Mouse (Mus musculus) frontal cortex, postnatal 14 days (tissue): ENCODE data around the gene Cuedc2.
A peak's percentile ranks its signal among the peaks of the same experiment; 100 is the strongest.

Experiments
- DNase-seq, 2 experiments: peaks; one replicate each; pipeline ENCODE4 v3.0.0; 2022; ENCODE audit warnings: low spot score in 2 of 2

Gene Cuedc2

GRCm38 (mm10) chr19:46321101-46321943 is 17.2 kb downstream of the Cuedc2 start:
- peak in 1 of 2 experiments; percentile 4 for DNase-seq

DNA sequence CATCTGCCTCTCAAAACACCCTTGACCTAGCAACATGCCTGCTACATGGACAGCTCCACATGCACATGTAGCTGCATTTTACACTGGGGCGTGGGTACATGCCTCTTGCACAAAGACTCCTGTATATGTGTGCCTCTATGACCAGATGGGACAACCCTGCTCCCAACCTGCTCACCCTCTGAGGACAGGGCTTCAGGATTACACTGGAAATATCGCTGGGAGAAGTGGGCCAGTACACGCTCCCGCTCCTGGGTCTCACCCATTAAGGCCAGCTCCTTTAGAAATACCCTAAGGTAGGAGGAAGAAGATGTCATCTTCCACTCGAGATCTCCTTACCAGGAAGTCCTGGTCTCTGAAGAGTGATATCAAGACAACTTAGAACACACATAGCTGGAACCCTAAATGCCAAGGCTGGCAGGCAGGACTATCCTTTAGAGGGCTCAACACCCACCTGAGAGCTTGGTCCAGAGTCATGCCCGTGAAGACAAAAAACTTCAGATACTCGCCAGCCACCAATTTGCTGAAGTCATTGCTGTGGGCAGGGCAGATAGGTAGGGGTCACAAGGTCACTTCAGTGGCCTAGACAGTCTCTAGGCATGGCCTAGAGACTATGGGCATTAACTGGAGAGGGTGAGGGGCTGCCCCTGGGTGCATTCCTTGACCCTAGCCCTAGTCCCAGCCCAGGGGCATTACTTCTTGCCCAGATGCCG is 18.3 kb downstream of the Cuedc2 start:
- peak in 1 of 2 experiments; percentile 5 for DNase-seq

DNA sequence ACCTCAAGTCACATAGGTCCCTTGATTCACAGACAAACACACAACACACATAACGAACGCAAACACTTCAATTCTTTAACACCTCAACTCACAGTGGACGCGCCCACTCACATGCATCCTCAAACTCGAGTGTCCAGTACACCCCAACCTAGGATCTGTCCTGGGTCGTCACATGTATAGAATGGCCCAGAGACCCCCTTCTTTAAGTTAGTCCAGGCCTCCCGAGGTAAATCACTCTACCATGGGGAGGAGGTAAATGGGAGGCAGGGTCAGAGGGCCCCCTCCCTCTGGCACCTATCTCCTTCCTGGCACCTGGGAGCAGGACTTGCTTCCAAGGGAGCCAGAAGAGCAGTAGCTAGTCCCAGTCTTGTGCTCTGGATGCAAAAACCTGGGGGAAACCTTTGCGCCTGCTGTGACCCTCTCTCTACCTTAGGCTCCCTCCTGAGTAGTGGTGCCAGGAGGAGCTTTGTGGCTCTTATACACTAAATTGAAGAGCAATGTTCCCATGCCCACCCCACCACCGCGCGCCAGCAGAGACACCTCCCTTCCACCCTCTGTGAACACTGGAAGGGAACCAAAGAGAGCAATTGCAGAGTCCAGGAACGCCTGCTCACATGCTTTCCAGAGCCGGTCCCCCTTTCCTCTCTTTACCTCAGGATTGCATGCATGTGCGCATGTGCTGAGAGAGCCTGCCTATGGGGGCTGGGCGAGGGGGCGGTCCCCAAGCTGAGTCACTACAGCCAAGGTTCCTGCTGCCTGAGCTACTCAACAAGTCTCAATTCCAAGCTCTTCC is 19.7 kb downstream of the Cuedc2 start:
- DNase-seq: peak; percentile 85 to 88

GRCm38 (mm10) chr19:46318031-46318471 is 20.5 kb downstream of the Cuedc2 start:
- DNase-seq: peak; percentile 45

DNA sequence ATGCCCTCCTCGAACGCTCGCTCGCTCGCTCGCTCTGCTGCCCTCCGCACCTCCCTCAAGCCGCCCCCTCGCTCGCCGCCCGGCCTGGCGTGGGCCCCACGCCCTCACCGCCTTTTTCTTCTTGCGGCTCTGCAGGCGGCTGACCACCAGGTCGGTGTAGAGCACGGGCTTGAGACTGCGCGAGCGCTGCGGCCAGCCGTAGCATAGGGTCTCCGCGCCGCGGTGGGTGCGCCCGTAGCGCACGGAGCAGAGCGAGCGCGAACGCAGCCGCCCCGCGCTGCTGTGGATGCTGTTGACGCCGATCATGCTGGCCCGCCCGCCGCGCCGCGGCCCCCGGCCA is 21.0 kb downstream of the Cuedc2 start:
- peak; percentile 21 to 22 for DNase-seq

GRCm38 (mm10) chr19:46316846-46317545 is 21.5 kb downstream of the Cuedc2 start:
- peak; percentile 64 to 65 for DNase-seq

GRCm38 (mm10) chr19:46315752-46316610 is 22.5 kb downstream of the Cuedc2 start:
- DNase-seq: peak; percentile 6 to 8

DNA sequence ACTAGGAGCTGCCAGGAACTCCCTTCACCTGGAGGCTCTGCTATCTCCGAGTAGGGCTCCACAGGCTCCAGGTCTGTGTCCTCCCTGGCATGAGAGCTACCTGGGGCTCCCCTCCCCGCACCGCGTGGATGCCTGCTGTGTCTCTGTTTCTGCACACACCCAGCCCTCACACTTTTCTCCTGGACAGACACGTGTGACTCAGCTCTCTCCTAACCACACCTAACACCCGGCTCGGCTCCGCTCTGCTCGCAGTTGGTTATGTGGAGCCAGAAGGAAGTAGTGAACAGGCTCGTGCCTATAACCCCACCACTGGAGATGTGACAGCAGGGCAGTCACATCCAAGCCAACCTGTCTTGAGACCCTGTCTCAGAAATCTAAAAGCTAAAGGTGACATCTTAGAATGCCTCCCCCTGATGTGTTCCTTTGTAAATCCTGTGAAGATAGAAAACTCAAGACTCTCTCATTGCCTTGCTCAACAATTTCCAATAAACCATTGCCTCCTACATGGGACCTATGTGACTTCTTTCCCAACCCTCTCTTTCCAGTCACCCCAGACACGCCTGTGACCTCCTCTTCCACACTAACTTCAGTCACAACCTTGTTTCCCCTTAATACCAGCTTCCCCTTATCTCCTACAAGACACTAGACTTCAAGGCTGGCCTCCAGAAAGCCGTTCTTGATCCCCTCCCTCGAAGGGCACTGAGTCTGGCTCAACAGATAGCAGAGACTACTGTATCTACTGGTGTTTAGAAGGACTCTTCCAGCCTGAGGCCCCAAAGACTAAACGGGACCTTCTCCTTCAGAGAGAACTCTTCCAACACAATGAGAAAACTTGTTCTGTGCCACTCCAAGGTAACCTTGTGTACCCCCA is 23.4 kb downstream of the Cuedc2 start:
- DNase-seq: peak in 1 of 2 experiments; percentile 4

- DNase-seq: peak; percentile 7 to 17
Measured at GRCm38 (mm10) chr19:46314151-46314601, 24.3 kb downstream of the Cuedc2 start.

GRCm38 (mm10) chr19:46313591-46313990 is 24.9 kb downstream of the Cuedc2 start:
- DNase-seq: no peak

DNA sequence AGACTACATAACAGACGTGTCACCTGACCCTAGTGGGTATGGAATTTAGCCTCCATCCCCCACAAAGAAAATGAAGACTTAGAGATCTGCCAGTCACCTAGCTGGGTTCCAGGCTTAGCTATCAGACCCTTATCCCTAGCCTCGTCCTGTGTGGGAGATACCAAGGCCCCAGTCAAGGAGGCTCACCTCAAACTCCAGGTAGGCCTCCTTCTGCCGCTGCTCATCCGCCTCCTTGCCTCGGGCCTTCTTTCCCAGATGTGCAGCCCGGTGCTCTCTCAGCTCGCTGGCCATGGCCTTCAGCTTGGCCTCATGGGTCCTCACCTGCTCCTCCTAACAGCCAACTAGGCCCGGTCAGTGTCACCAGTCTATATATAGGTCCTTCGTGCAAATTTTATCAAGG is 25.4 kb downstream of the Cuedc2 start:
- DNase-seq: no peak

DNA sequence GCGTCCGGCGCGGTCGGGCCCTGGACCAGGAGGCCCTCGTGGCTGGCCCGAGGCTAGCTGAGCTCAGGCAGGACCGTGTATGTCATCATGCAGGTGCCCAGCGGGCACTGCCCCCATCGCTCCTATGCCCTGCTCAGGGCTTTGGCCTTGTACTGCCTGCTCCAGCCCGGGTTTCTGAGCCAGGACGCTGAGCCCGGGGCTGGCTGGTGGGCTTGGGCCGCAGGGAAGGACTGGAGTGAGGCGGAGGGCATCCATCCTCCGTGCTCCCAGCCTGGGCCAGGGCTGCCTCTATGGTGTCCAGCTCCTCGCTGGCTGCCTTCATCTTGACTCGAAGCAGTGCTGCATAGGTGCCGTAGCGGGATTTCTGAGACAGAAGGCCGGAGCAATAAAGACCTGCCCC is 25.9 kb downstream of the Cuedc2 start:
- no peak for DNase-seq

- no peak for DNase-seq
Measured at GRCm38 (mm10) chr19:46311341-46311740, 27.2 kb downstream of the Cuedc2 start.

GRCm38 (mm10) chr19:46310312-46310865 is 28.1 kb downstream of the Cuedc2 start:
- no peak for DNase-seq

- no peak for DNase-seq
Measured at GRCm38 (mm10) chr19:46309651-46310305, 28.7 kb downstream of the Cuedc2 start.

DNA sequence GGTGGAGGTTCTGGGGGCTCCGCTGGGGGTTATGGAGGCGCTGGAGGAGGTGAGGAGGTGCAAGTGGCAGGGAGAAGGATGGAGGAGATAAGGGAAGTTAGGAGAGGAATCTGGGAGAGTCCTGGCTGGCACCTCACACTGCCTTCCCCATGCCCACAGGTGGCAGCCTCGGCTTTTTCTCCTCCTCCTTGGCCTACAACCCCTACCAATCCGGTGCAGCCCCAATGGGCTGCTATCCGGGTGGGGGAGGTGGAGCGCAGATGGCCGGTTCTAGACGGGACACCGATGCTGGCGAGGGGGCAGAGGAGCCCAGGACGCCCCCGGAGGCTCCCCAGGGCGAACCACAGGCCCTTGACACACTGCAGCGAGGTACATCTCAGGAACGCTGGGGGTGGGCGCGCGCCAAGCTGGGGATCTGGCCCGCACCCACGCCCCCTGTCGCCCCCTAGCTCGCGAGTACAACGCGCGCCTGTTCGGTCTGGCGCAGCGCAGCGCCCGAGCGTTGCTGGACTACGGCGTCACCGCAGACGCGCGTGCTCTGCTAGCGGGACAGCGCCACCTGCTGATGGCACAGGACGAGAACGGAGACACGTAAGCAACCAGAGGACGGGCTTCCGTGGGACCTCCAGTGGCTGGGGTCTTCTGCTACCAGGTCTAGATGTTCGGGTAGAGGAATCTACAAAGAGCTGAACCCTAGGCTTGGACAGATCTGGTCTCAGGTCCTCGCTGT is 29.6 kb downstream of the Cuedc2 start:
- DNase-seq: peak in 1 of 2 experiments; percentile 81

DNA sequence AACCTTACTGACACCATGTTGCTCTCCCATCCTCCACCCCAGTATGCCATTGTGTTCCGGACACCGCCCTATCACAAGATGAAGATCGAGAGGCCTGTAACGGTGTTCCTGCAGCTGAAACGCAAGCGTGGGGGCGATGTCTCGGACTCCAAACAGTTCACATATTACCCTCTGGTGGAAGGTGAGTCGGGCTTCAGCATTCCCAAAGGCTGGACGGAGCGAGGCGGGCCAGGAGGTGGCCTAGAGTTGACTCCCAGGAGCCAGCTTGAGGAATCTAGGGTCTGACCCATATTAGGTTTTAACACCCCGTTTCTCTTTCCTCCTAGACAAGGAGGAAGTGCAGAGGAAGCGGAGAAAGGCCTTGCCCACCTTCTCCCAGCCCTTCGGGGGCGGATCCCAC is 30.2 kb downstream of the Cuedc2 start:
- DNase-seq: no peak

GRCm38 (mm10) chr19:46307781-46308180 is 30.7 kb downstream of the Cuedc2 start:
- no peak for DNase-seq
